Mouse (Mus musculus) brain, embryonic 14.5 days (tissue): ENCODE measurements at regions not wholly inside any gene's neighbourhood (a gene's known extent, or its start where the extent isn't known, plus 50 kb on each side); places are given as distances from the start of the nearest gene placed in this dataset.

Experiments used
- CTCF ChIP-seq: fragments of 200-500 bp; IDR thresholded peaks from 2 replicates; pipeline ENCODE4 v1.5.1; 2012; ENCODE audit warnings: inconsistent platforms, mild to moderate bottlenecking, moderate library complexity, borderline replicate concordance; ENCODE audit not compliant: insufficient read depth, insufficient read length; ENCODE audit errors: extremely low read depth
- POLR2A ChIP-seq: fragments of 200-500 bp; IDR thresholded peaks from 2 replicates; pipeline ENCODE4 v1.6.1; 2012; ENCODE audit warnings: mild to moderate bottlenecking, inconsistent platforms, borderline replicate concordance; ENCODE audit not compliant: poor library complexity, insufficient read depth, insufficient read length, severe bottlenecking; ENCODE audit errors: extremely low read depth

DNA sequence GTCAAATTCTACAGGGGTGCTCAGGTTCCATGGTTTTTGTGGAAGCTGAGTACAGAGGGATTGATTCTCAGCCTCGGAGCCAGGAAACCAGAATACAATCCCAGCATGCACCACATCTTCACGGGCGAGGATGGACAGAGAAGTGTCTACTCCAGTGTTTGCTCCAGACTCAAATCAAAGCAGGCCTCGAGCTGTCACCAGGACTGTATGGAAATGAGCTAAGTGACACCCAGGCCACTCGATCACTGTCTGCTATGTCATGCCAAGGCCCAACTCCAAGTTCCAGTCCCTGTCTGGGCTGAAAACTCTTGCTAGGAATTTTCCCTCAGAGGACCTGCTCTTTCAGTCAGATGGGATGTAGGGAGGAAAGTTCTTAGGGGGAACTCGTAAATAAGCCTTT is 86.8 kb upstream of the Rbms3 start:
- TF ChIP-seq CTCF (no peak), POLR2A (no peak)
